Mouse (Mus musculus) left cerebral cortex, adult 9 months (tissue): ENCODE data around the gene Clcnka.

Experiments
- DNase-seq, 2 experiments: peaks; one replicate each; pipeline ENCODE4 v3.0.0; 2022; ENCODE audit warnings: low spot score in 2 of 2

Clcnka gene

DNA sequence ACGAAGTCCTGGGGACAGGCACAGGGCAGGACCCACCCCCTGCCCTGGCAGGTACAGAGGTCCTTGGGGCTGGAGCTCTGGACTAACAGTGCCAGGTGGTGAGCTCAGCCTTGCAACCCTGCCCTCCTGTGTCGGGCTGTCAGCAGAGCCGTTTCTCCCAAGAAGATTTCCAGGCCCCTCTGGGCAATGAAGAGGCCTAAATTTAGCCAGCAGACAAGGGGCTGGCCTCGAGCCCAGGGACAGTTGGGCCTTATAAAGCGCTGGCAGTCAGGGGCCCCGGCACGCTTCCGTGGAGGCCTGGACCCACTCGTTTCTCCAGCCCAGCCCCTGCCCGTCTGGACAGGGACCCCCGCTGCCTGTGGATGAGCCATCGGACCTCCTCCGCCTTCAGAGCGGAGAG, 22.9 kb upstream of the Clcnka start:
- DNase-seq = no peak

DNA sequence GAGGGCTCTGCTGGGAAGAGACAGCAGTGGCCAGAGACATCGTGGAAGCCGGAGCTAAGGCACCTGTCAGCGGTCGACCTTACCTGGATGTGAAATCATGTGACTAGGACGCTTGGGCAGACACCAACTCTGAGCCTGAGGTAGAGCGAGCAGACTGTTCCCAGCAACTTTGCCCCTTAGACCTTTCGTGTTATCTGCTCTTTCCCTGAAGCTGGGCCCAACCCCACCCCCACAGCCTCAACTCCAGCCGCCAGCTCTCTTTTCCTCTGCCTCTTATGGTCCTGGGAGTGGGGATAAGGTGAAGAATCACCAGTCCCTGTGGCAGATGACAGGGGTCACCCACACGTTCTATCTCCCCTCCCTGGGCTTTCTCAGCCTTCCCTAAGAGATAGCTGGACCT, 22.4 kb upstream of the Clcnka start:
- no peak for DNase-seq

DNA sequence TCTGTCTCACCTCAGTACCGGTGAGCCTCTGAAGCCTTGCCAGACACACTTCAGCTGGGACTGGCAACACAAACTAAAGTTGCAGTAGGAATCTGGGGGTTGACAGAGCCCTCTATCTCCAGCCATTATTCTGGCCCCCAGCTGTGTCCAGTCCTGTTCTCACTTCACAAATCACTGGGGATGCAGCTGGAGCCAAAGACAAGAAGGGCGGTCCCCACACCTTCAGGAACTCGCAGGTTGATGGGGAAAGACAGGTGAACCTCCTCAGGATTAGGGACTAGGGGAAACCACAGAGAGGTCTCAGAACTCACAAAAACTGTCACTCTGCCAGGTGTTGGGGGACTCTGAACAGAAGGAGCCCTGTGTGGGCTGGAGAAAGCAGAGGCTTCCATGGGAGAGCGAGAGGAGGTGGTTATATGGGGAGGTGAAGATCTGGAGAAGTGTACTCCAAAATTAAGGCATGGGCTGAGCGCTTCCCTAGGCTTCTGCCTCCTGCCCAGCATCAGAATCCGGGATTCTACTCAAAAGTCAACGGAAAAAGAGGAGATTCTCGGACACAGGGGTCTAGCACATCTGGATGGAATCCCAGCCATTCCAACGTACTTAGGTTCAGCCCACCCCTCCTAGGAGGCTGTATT, 21.8 kb upstream of the Clcnka start, which contains the start of gene Hspb7:
TSS of gene Hspb7 (plus strand) at position 588 of the 638 bp plus-strand sequence.
- DNase-seq = no peak

DNA sequence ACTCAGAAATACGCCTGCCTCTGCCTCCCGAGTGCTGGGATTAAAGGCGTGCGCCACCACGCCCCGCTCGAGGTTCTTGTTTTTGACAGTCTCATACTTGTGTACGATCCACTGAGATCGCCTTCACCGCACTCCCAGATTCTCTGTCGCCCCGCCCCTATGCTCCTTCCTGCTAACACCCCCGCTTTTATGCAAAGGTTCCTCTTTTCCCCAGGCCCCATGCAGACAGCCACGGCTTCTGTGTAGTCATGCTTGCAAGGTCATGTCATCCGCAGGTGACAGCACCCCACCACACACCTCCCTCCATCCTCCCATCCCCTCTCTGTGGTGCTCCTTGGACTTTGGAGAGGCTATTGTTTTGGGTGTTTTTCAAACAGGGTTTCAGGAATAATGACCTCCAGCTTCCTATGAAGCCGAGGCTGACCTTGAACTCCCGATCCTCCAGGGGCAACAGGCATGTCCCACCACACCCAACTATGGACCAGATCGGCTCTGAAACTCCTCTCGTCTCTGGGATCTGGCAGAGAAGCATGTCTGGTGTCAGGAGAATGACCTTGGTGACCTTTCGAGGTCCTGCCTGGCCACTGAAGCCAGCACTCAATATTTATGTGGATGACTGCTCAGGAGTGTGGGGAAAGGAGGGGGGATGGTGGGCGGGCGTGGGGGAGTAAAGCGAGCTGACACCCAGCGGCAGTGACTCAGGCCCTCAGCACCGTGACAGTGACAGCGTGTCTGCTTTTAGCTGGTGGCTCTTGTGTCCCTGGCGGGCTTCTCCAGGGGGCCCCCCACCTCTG, 21.1 kb upstream of the Clcnka start:
- DNase-seq = no peak

DNA sequence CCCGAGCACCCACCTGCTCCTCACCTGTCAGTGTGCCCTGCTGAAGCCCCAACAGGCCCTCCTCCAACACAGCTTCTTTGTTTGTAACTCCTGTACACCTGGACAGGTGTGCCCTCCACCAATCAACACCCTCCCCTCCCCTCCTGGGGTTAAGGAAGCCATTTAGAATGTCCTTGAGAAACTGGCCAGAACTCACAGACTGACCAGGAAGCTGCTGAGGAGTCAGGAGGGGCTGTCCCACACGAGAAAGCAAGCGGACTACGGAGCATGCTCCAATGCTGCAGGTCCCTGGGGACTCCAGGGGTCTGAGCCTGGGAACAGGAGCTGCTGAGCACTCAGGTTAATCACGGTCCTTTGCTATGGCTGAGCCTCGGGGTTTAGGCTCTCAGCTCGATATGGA, 17.4 kb upstream of the Clcnka start, which contains the start of gene Clcnkb:
TSS of gene Clcnkb (minus strand) at position 91 of the 400 bp plus-strand sequence.
- DNase-seq = no peak

DNA sequence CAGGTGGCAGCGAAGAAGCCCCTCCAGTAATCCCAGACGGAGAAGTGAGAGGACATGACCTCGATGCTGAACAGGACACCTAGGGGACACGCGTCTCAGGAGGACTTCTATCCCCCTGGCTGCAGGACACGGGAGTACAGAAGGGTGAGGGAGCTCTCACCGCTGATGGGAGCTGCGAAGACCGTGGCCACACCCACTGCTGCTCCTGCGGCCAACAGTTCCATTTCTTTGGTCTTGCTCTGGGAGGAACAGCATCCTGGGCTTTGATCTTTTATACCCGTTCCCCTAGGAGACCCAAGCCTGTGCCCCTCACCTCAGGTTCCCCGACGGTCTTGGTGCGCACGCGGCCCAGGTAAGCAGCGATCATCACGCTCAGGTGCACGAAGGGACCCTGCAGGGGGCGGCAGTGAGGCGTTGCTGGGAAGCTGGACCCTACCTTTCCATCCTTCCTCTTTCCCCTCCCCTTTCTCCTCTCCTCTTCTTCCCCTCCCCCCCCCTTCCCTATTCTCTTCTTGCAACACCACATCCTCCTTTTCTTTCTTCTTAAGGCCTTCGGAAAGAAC, 13.0 kb upstream of the Clcnka start:
- no peak for DNase-seq

DNA sequence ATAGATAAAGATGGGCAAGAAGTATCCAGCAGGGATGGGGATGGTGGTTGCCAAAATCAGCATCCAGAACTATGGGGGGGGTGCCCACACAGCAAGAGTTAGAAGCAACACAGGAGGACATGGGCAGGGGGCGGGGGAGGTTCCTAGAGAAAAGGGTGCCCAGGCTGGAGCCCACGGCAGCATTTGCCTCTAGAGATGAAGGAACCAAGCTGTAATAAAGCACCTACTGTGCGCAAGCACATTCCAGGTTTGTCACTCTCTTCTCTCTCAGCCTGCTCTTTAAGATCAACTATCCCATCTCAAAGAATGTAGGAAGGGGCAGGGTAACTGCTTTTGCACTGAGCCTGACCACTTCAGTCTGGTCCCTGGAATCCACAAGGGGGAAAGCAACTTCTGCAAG, 10.1 kb upstream of the Clcnka start:
- no peak for DNase-seq

DNA sequence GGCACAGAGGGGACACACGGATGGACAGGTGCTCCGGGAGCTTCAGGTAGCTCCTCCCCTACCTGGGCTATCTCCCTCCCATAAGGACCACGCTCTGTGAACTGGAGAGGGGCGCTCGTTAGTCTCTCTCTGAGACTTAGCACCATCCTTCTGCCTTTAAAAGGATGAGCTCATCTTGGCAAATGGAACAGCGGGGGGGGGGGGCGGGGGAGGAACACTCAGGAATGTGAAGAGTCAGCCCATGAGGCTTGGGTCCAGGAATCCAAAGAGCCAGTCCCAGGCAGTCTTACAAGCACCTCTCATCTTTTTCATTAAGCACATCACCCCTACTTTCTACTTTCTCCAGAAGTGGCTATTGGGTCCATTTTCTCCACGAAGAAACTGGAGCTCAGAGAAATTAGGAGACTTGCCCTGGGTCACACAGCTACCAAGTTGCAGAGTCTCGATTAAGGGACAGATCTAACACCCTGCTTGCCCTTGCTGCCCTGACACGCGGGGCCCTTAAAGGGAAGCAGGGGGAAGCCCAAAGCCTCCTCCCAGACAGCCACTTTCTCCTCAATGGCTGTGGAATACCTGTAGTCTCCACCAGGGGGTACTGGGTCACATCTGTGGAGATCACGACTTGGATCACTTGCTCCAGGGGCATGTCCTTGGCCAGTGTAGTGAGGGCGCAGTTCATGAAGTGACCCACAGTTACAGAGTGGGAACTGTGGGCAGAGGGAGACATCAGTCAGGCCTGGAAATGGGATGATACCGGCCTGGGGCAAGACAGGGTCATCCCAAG, 8.2 kb upstream of the Clcnka start:
- no peak for DNase-seq

DNA sequence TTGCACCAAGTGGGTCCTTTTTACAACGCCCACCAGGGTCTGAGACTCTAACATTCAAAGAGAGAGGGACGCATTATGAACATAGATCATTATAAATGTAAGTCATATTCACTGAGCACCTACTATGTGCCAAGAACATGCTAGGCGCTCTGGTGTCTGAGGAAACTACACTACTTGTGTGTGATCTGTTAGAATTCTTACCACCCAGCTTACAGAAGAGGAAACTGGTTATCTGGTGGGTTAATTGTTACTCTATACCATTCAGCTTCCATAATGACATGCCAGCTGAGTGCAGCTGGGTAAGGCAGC, 6.7 kb upstream of the Clcnka start:
- no peak for DNase-seq

DNA sequence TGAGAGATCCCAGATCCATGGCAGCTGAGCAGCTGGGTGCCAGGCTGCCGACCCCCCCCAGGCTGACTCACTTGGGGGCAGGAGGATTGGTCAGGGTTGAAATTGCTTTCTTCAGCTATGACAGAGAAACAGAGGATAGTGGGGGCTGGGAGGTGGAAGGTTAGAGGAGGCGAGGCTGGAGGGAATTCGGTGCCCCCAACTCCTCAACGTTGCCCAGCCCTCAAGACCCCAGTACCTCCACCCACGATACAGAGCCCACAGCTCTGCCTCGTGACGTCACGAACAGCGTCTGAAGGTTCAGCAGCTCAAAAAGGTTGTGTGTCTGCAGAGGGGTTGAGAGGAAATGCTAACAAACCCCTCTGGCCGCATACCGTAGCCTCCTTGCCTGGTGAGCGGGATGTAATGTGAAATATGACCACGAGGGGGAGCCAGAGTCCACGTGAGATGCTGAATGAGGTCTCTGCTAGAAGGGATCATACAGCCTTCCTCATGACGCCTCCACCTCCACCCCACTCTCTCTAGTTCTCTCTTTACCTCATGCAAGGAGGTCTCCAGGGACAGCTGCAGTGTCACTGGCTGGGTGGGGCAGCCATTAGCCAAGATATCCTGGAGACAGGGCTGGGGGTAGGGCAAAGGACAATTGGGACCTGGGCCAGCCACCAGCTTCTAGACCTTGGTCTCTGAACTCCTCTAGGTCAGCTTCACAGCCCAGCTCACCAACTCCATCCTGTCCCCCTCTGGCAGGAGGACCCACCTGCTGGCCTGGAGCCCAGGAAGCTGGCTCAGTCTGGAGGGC, 6.2 kb upstream of the Clcnka start:
- peak; percentile 64 to 94 for DNase-seq

DNA sequence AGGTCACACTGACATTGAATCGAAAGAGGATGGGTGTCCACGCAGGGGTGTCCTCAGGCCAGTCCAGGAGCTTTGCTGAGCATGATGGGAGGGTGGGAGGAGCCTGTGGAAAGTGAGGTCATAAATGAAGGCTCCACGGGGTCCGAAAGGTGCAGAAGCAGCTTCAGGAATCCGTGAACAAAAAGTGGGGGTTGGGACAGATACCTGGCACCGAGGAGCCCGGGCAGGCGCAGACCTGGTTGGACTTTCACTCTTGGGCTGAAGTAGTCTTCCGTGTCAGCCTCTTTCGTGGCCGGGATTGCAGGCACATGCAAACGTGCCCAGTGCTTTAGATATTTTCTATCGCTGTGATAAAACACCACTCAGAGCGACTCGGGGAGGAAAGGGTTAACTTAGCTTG, 1.6 kb upstream of the Clcnka start:
- no peak for DNase-seq

DNA sequence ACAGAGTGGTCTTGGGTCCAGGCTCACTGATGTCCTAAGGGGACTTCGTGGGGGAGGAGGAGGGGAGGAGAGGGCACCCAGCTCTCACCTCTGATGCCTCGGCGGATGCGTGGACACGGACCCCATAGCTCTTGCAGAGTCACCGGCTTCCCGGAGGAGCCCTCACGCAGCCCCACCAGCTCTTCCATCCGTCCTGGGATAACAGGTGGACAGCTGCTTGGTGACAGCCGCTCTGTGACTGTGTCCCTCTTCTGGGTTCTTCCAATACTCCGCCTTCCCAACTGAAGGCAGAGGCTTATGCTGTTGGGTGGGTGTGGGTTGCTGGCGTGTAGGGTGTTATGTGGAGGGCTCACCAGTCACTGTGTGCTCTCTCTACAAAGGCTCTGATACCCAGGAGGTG, 663 bp downstream of the Clcnka start:
- no peak for DNase-seq

DNA sequence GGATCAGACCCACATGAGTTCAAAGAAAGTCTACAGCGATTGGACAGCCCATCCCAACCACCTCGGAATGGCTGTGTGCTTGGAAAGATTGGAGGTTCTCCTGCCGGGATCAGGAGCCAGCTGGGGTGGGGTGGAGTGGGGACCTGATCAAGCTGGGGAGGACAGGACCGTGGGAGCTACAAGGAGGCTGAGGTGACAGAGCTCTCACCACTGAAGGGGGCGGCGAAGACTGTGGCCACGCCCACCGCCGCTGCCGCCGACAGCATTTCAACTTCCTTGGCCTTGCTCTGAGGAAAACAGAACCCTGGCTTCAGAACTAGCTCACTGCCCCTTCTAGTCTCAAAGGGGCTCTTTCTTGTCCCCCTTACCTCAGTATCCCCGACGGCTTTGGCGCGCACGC, 3.8 kb downstream of the Clcnka start:
- DNase-seq = no peak

DNA sequence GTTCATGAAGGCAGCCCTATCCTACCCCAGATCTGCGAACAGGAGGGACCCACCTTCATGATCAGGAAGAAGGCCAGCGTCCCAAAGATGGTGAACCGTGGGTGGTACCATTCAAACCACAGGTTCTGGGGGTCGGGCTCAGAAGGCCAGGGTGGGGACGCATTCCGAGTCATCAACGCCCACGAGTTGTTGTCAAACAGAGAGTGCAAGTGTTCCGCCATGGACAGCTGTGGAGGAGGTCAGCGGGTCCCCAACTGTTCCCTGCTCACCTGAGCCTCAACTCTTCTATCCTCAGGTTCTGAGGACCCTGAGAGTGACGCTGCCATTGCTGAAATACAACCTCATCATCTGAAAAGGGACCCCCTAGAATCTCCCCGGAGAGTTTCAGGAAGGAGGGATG, 7.2 kb downstream of the Clcnka start:
- DNase-seq = no peak

DNA sequence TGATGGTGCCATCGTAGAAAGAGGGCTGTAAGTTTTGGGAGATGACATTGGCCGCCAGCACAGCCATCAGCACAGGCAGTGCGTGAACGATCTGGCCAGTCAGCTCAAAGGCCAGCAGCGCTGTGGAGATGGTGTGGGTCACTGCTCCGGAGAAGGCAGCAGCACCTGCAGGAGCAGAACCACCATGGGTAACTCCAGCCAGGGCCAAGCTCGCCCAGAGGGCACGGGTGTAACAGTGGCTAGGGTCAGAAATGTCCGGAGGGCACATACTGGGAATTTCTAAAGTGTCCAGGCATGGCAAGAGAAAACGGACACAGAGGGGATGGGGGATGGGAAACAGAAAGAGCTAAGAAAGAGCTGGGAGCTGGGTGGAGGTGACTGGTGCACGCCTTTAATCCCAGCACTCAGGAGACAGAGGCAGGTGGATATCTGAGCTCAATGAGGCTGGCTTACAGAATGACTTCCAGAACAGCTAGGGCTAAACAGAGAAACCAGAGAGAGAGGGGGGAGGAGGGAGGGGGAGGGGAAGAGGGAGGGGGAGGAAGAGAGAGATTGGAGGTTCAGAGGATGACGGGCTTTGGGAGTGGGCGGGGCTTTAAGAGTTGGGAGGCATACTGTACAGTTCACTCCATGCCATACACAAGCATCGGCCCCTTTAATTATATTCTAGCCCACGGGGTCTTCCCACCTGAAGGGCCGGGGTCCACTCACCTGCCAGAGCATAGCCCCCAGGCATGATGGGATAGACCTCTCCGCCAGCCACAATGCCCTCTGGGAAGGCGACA, 9.0 kb downstream of the Clcnka start:
- no peak for DNase-seq

DNA sequence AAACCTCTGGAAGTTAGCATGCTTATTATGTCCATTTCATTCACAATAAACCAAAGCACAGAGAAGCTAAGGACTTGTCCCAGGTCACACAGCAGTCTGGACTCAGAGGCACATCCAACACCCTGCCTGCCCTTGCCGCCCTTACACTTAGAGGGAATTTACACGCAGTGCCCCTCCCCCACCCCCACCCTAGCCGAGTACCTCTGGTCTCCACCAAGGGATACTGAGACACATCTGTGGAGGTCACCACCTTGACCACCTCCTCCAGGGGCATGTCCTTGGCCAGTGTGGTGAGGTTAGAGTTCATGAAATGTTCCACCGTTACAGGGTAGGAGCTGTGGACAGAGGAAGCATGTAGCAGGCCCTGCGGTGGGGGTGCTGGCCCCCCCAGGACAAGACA, 10.6 kb downstream of the Clcnka start:
- DNase-seq = no peak

DNA sequence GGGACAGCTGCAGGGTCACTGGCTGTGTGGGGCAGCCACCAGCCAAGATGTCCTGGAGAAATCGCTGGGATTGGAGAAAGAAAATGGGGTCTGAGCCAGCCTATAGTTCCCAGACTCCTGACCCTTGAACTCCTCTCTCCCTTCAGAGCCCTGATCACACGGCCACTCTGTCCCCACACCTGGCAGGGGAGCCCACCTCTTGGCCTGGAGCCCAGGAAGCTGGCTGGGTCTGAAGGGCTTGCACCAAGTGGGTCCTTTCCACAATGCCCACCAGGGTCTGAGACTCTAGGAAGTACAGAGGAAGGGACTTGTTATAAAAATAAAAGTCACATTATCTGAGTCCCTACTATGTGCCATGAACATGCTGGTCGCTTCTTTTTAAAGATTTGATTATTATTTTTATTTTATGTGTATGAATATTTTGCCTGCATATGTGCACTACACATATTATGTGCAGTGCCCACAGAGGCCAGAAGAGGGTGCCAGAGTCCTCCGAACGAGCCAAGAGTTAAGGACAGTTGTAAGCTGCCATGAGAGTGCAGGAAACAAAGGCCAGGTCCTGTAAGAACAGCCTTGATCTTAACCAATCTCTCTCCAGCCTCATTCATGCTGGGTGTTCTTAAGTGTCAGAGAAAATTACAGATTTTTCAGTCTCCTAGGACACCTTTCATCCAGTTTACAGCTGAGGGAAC, 11.3 kb downstream of the Clcnka start:
- peak in 1 of 2 experiments; percentile 75 for DNase-seq

DNA sequence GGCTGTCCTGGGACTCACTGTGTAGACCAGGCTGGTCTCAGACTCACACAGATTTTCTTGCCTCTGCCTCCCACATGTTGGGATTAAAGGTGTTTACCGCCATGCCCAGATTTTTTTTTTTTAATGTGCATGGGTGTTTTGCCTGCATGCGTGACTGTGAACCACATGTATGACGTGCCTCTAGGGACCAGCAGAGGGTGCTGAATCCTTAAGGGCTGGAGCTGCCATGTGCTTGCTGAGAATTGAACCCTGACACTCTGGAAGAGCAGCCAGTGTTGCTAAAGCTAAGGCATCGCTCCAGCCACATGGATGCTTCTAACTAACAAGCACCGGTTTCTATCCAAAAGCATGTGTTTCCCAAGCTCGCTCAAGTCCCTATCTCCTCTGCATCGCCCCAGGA, 12.4 kb downstream of the Clcnka start:
- DNase-seq = no peak

DNA sequence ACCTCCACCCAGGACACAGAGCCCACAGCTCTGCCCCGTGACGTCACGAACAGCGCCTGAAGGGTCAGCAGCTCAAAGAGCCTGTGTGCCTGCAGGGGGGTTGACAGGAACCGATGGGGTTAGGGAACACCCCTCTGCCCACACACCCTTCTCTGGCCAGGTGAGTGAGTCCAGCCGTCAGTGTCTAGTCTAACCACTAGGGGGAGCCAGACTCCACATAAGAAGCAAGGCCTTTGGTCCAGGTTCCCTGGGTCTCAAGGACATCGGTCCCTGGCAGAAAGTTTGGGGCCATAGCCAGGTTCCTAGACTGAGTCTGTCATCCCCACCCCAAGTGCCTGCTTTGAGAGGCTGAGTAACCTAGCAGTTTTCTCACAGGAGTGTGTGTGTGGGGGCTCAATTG, 13.2 kb downstream of the Clcnka start:
- DNase-seq = peak in 1 of 2 experiments; percentile 20

DNA sequence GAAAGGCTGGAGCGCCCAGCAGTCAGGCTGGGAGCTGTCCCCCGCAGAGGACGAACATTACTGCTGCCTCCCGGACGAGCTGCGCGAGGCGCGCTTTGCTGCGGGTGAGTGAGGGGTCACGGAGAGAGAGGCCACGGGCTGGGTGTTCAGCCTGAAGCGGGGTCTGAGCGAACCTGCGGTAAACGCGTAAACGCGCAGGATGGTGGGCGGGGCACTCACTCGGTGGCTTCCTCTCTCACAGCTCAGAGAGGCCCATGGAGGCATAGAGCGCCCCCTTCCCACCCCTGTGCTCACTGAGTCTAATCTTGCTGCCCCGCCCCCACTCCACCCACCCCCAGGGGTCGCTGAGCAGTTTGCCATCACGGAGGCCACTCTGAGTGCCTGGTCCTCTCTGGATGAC, 16.1 kb downstream of the Clcnka start:
- DNase-seq = no peak
